Mouse (Mus musculus) kidney, adult 10 weeks (tissue): ENCODE results near the gene Tmprss11b. TPM values are rescaled to one million over a fixed set of nuclear protein-coding genes. Genes with fewer than 3 reads are reported as not detected.

Source experiments
- polyA plus RNA-seq: library from polyadenylated mRNA; stranded (reverse); fragments of 350-450 nt; fragmentation: Illumina TruSeq; extraction: RNeasy Lipid Tissue Mini Kit (QIAGEN cat#74804); gene quantifications from one replicate; pipeline ENCODE4 v1.2.3, GENCODE M21; 2014; ENCODE audit warnings: low read depth, low replicate concordance

Tmprss11b gene
- polyA plus RNA-seq: not detected

GRCm38 (mm10) chr5:86676262-86676661, at the start of gene Tmprss11b:
Gene Tmprss11b, minus strand, starts transcription at chr5:86676362.

GRCm38 (mm10) chr5:86632324-86632723, 43.8 kb downstream of the Tmprss11b start, which contains the start of gene Tmprss11f:
Gene Tmprss11f, minus strand, starts transcription at chr5:86632424.

Other genes starting within 250 kb of the Tmprss11b start
- not detected for gene Tmprss11a, start 207.4 kb downstream of the Tmprss11b start, polyA plus RNA-seq
- gene Tmprss11g, start 157.8 kb downstream of the Tmprss11b start, polyA plus RNA-seq: not detected
- not detected for gene Tmprss11f, start 43.9 kb downstream of the Tmprss11b start, polyA plus RNA-seq
- gene Tmprss11e, start 69.5 kb upstream of the Tmprss11b start, polyA plus RNA-seq: not detected
- 138 TPM for gene Ythdc1, start 127.9 kb upstream of the Tmprss11b start, polyA plus RNA-seq
- gene Ugt2b34, start 230.6 kb upstream of the Tmprss11b start, polyA plus RNA-seq: 240 TPM